Mouse (Mus musculus) frontal cortex, postnatal 25 days (tissue): Measurements from ENCODE around the gene Tph2.

Experiments
- DNase-seq, 2 experiments: peaks; one replicate each; pipeline ENCODE4 v3.0.0; 2022; ENCODE audit warnings: low spot score in 2 of 2

Gene Tph2

GRCm38 (mm10) chr10:115137016-115137415 lies 47.8 kb downstream of the Tph2 start:
- no peak for DNase-seq

GRCm38 (mm10) chr10:115127907-115128306 lies 56.9 kb downstream of the Tph2 start:
- no peak for DNase-seq

GRCm38 (mm10) chr10:115125550-115125949 lies 59.3 kb downstream of the Tph2 start:
- no peak for DNase-seq

- DNase-seq: no peak
Observed at GRCm38 (mm10) chr10:115125027-115125426, 59.8 kb downstream of the Tph2 start.

GRCm38 (mm10) chr10:115107666-115108540 lies 76.9 kb downstream of the Tph2 start:
- no peak for DNase-seq

- DNase-seq: no peak
Observed at GRCm38 (mm10) chr10:115104175-115104574, 80.6 kb downstream of the Tph2 start.

GRCm38 (mm10) chr10:115099890-115100580 lies 84.8 kb downstream of the Tph2 start:
- no peak for DNase-seq

GRCm38 (mm10) chr10:115097163-115097562 lies 87.7 kb downstream of the Tph2 start:
- peak; percentile 20 to 50 for DNase-seq

- no peak for DNase-seq
Observed at GRCm38 (mm10) chr10:115096191-115096590, 88.6 kb downstream of the Tph2 start.

GRCm38 (mm10) chr10:115078232-115078631 lies 106.6 kb downstream of the Tph2 start:
- no peak for DNase-seq

GRCm38 (mm10) chr10:115069123-115069911 lies 115.5 kb downstream of the Tph2 start:
- no peak for DNase-seq

GRCm38 (mm10) chr10:115063936-115064335 lies 120.9 kb downstream of the Tph2 start:
- no peak for DNase-seq

GRCm38 (mm10) chr10:115061498-115061897 lies 123.3 kb downstream of the Tph2 start:
- DNase-seq: no peak

- no peak for DNase-seq
Observed at GRCm38 (mm10) chr10:115060759-115061158, 124.1 kb downstream of the Tph2 start.

GRCm38 (mm10) chr10:115051602-115052001 lies 133.2 kb downstream of the Tph2 start:
- DNase-seq: no peak

GRCm38 (mm10) chr10:115050674-115051073 lies 134.1 kb downstream of the Tph2 start:
- no peak for DNase-seq

- no peak for DNase-seq
Observed at GRCm38 (mm10) chr10:115050178-115050577, 134.6 kb downstream of the Tph2 start.

GRCm38 (mm10) chr10:115048565-115048964 lies 136.3 kb downstream of the Tph2 start:
- no peak for DNase-seq

GRCm38 (mm10) chr10:115035748-115036147 lies 149.1 kb downstream of the Tph2 start:
- no peak for DNase-seq
